Mouse (Mus musculus): ENCODE measurements around the gene Abcg5. TPM values are rescaled to one million over a fixed set of nuclear protein-coding genes. Genes with fewer than 3 reads are reported as not detected.

Abcg5 gene
- total and polyA plus RNA-seq, 3 experiments, result not detected

- Histone ChIP-seq H3K27me3 (ENCODE audit: control insufficient read depth in 1 of 2, insufficient read depth in 2 of 2, low read length in 2 of 2) (0 out of 4 replicates have a peak, but pooled peaks cover 0 to 1% of the 10 kb centered on the region in 2 experiments), H3K27ac (ENCODE audit: control insufficient read depth, low read depth, low read length) (no peak overlapping the region), H3K36me3 (ENCODE audit: control insufficient read depth in 1 of 2, insufficient read depth in 2 of 2, low read length in 2 of 2) (no peaks in the 10 kb centered on the region), H3K4me1 (ENCODE audit: control insufficient read depth in 1 of 2, insufficient read depth in 2 of 2, low read length in 2 of 2) (no peaks in the 10 kb centered on the region), H3K4me3 (ENCODE audit: control insufficient read depth in 1 of 2, insufficient read depth in 1 of 2, low read depth in 2 of 2, low read length in 2 of 2) (no peak overlapping the region), H3K9ac (ENCODE audit: control insufficient read depth, low read depth, low read length, poor library complexity, severe bottlenecking) (no peak overlapping the region), H3K9me3 (replicated peaks; ENCODE audit: insufficient read depth, low read length) (no peaks in the 10 kb centered on the region), H3K79me2 (ENCODE audit: control insufficient read depth, insufficient read depth, low read length, poor library complexity) (no peaks in the 10 kb centered on the region)
- no peak for TF ChIP-seq TCF12 (IDR thresholded peaks at IDR 0.05; ENCODE audit: low read depth, low read length)
- no peak for TF ChIP-seq CHD1 (IDR thresholded peaks at IDR 0.05; ENCODE audit: low read depth, low read length)
- no peak for TF ChIP-seq KAT2A (conservative IDR thresholded peaks at IDR 0.05; ENCODE audit: low read depth, low read length)
- no peak for TF ChIP-seq POLR2A (IDR thresholded peaks at IDR 0.05; ENCODE audit: control insufficient read depth in 1 of 2, insufficient read depth in 1 of 2, low read depth in 1 of 2, low read length in 2 of 2, poor library complexity in 1 of 2)
- no peak for TF ChIP-seq RAD21 (IDR thresholded peaks at IDR 0.05; ENCODE audit: low read depth, low read length)
- TF ChIP-seq ELF1 (IDR thresholded peaks at IDR 0.05; ENCODE audit: low read depth, low read length), result no peak
- TF ChIP-seq GATA1 (IDR thresholded peaks at IDR 0.05; ENCODE audit: low read depth, low read length), result no peak
- no peak for TF ChIP-seq GABPA (IDR thresholded peaks at IDR 0.05; ENCODE audit: low read depth, low read length)
- TF ChIP-seq NRF1 (IDR thresholded peaks at IDR 0.05; ENCODE audit: insufficient read depth, low read depth, low read length, poor library complexity, severe bottlenecking), result no peak
- no peak for TF ChIP-seq USF1 (IDR thresholded peaks at IDR 0.05; ENCODE audit: low read depth, low read length)
- no peak for TF ChIP-seq ZMIZ1 (IDR thresholded peaks at IDR 0.05; ENCODE audit: low read depth, low read length)
- no peak for TF ChIP-seq ETS1 (IDR thresholded peaks at IDR 0.05; ENCODE audit: low read depth, low read length)
- no peak for TF ChIP-seq NELFE (IDR thresholded peaks at IDR 0.05; ENCODE audit: low read depth, low read length)
- no peak for TF ChIP-seq CTCF (IDR thresholded peaks at IDR 0.05 in 2 of 3, conservative IDR thresholded peaks at IDR 0.05 in 1 of 3; ENCODE audit: control insufficient read depth in 1 of 3, insufficient read depth in 1 of 3, low read depth in 2 of 3, low read length in 3 of 3, poor library complexity in 1 of 3, severe bottlenecking in 1 of 3)
- TF ChIP-seq CHD2 (IDR thresholded peaks at IDR 0.05; ENCODE audit: low read length), result no peak
- TF ChIP-seq MAZ (IDR thresholded peaks at IDR 0.05; ENCODE audit: low read depth, low read length), result no peak
- TF ChIP-seq POLR2AphosphoS2 (IDR thresholded peaks at IDR 0.05; ENCODE audit: low read length), result no peak
- TF ChIP-seq MAFK (IDR thresholded peaks at IDR 0.05; ENCODE audit: borderline replicate concordance, low read depth, low read length), result no peak
- no peak for TF ChIP-seq JUND (IDR thresholded peaks at IDR 0.05; ENCODE audit: low read depth, low read length)
- TF ChIP-seq POLR2AphosphoS5 (IDR thresholded peaks at IDR 0.05; ENCODE audit: borderline replicate concordance, low read depth, low read length), result no peak
- DNase-seq (ENCODE audit: low read depth, low spot score), result no peak
These were observed 54.2 kb downstream of the Abcg5 start for GRCm38 (mm10) chr17:84628611-84629010.

GRCm38 (mm10) chr17:84627721-84628120 lies 55.1 kb downstream of the Abcg5 start:
- no peaks in the 10 kb centered on the region for H3K79me2 ChIP-seq (ENCODE audit: control insufficient read depth, insufficient read depth, low read length, poor library complexity)
- H3K27ac ChIP-seq (ENCODE audit: control insufficient read depth, low read depth, low read length), result no peak overlapping the region
- TF ChIP-seq USF1 (IDR thresholded peaks at IDR 0.05; ENCODE audit: low read depth, low read length) (no peak), ZC3H11A (IDR thresholded peaks at IDR 0.05; ENCODE audit: low read depth, low read length) (no peak), E2F4 (IDR thresholded peaks at IDR 0.05; ENCODE audit: borderline replicate concordance, low read depth, low read length) (no peak), BHLHE40 (IDR thresholded peaks at IDR 0.05; ENCODE audit: borderline replicate concordance, low read depth, low read length) (no peak), MYB (IDR thresholded peaks at IDR 0.05; ENCODE audit: low read depth, low read length) (no peak)
- no peaks in the 10 kb centered on the region for H3K36me3 ChIP-seq (ENCODE audit: control insufficient read depth in 1 of 2, insufficient read depth in 2 of 2, low read length in 2 of 2)
- DNase-seq (ENCODE audit: low read depth, low spot score), result no peak
- H3K9me3 ChIP-seq (replicated peaks; ENCODE audit: insufficient read depth, low read length), result no peaks in the 10 kb centered on the region
- H3K27me3 ChIP-seq (ENCODE audit: control insufficient read depth in 1 of 2, insufficient read depth in 2 of 2, low read length in 2 of 2), result 0 out of 4 replicates have a peak, but pooled peaks cover 0 to 1% of the 10 kb centered on the region in 2 experiments
- no peaks in the 10 kb centered on the region for H3K4me1 ChIP-seq (ENCODE audit: control insufficient read depth in 1 of 2, insufficient read depth in 2 of 2, low read length in 2 of 2)
- no peak overlapping the region for H3K4me3 ChIP-seq (ENCODE audit: control insufficient read depth in 1 of 2, insufficient read depth in 1 of 2, low read depth in 2 of 2, low read length in 2 of 2)
- no peak overlapping the region for H3K9ac ChIP-seq (ENCODE audit: control insufficient read depth, low read depth, low read length, poor library complexity, severe bottlenecking)

Data from MEL (cell line).